In the genomic region with DNA sequence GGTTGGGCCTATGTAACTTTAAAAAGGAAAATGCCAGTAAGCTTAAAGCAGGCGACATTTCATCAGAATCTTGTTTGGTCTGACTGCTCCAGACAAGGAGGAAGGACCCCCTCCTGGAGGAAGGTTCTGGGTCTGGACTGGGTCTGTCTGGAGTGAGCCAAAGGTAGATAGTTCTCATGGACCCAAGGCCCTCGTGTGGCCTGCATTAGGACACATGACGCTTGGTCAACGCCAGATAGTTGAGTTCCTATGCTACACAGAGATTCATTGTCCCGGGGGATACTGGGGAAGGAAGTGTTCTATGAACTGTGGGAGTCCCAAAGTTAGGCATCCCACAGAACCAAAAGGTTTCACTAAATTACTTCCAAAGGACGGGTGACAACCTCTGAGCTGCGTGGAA, we compare ENCODE assay signal across 8 mouse cellular contexts. TPM values are rescaled to one million over a fixed set of nuclear protein-coding genes. Genes with fewer than 3 reads are reported as not detected.
A peak's percentile ranks its signal among the peaks of the same experiment; 100 is the strongest.
DNase-seq lines count a peak whose midpoint lies in the region; ATAC-seq and TF ChIP-seq lines count a peak whose summit lies in the region.

No protein-coding gene starts in this region.

- WGBS in heart, embryonic 13.5 days, result 65% methylated on average over 7 of the region's 7 CpGs
- WGBS in forebrain, embryonic 15.5 days, result 73% methylated on average over 7 of the region's 7 CpGs
- 50% methylated on average over 7 of the region's 7 CpGs for WGBS in liver, embryonic 16.5 days (ENCODE audit: insufficient replicate concordance)

- no peak for DNase-seq in heart, postnatal 36 days
- DNase-seq in G1E (ENCODE audit: low spot score), result peak; percentile 10
- DNase-seq in layer of hippocampus, adult 18-20 months (ENCODE audit: low spot score in 2 of 2), result no peak
- no peak for DNase-seq in urinary bladder, postnatal 10 days (ENCODE audit: low spot score)
- no peak for DNase-seq in c-Kit-positive CD71-positive TER-119-positive erythroid progenitor cells, embryonic 14.5 days (ENCODE audit: low spot score)

- H3K4me1 ChIP-seq in heart, embryonic 13.5 days, result peaks cover 11% of the 10 kb centered on the region
- H3K4me1 ChIP-seq in G1E (ENCODE audit: insufficient read depth, low read depth, low read length), result peaks cover 17% of the 10 kb centered on the region
- peaks cover 10% of the 10 kb centered on the region for H3K4me1 ChIP-seq in forebrain, embryonic 15.5 days
- peaks cover 8% of the 10 kb centered on the region for H3K4me1 ChIP-seq in liver, embryonic 16.5 days (ENCODE audit: control insufficient read depth, low read depth, low read length)

- intact Hi-C loops in heart, postnatal 36 days (cut with DNase I), result loop anchor here (1.0 kb wide), 1 partner anchor 29 kb away; no protein-coding TSS in a partner anchor

- peaks cover 15% of the 10 kb centered on the region for H3K36me3 ChIP-seq in heart, embryonic 13.5 days
- H3K36me3 ChIP-seq in G1E (replicated peaks), result peaks cover 17% of the 10 kb centered on the region
- H3K36me3 ChIP-seq in forebrain, embryonic 15.5 days, result no peaks in the 10 kb centered on the region
- H3K36me3 ChIP-seq in liver, embryonic 16.5 days (ENCODE audit: control insufficient read depth, insufficient read depth), result no peaks in the 10 kb centered on the region

- H3K4me2 ChIP-seq in heart, embryonic 13.5 days, result peak overlapping the region; percentile 93
- peak overlapping the region; percentile 67 for H3K4me2 ChIP-seq in forebrain, embryonic 15.5 days (replicated peaks)
- H3K4me2 ChIP-seq in liver, embryonic 16.5 days (ENCODE audit: low read depth, low read length), result peak overlapping the region; percentile 95

- H3K9ac ChIP-seq in heart, embryonic 13.5 days, result peak overlapping the region; percentile 76
- peak overlapping the region; percentile 64 for H3K9ac ChIP-seq in forebrain, embryonic 15.5 days (replicated peaks)
- peak overlapping the region; percentile 53 for H3K9ac ChIP-seq in liver, embryonic 16.5 days (ENCODE audit: low read depth, low read length)

- peak overlapping the region; percentile 81 for H3K4me3 ChIP-seq in heart, embryonic 13.5 days
- peak overlapping the region; percentile 95 for H3K4me3 ChIP-seq in G1E (ENCODE audit: low read depth, low read length)
- peak overlapping the region; percentile 64 for H3K4me3 ChIP-seq in forebrain, embryonic 15.5 days
- H3K4me3 ChIP-seq in liver, embryonic 16.5 days (ENCODE audit: low read depth, low read length), result peak overlapping the region; percentile 73

- no peaks in the 10 kb centered on the region for H3K9me3 ChIP-seq in heart, embryonic 13.5 days
- peaks cover 2% of the 10 kb centered on the region for H3K9me3 ChIP-seq in G1E (replicated peaks)
- no peaks in the 10 kb centered on the region for H3K9me3 ChIP-seq in forebrain, embryonic 15.5 days
- H3K9me3 ChIP-seq in liver, embryonic 16.5 days (replicated peaks; ENCODE audit: control insufficient read depth, low read length), result no peaks in the 10 kb centered on the region

- TF ChIP-seq CTCF in G1E (IDR thresholded peaks at IDR 0.05; ENCODE audit: low read depth, low read length), result no peak

- H3K27me3 ChIP-seq in heart, embryonic 13.5 days (replicated peaks), result no peaks in the 10 kb centered on the region
- H3K27me3 ChIP-seq in G1E (ENCODE audit: insufficient read depth, low read length), result no peaks in the 10 kb centered on the region; the same call in 1 of the 2 replicates
- H3K27me3 ChIP-seq in forebrain, embryonic 15.5 days, result no peaks in the 10 kb centered on the region
- H3K27me3 ChIP-seq in liver, embryonic 16.5 days (ENCODE audit: control insufficient read depth, insufficient read depth, low read depth, low read length), result no peaks in the 10 kb centered on the region

- H3K27ac ChIP-seq in heart, embryonic 13.5 days (replicated peaks), result peak overlapping the region; percentile 96
- H3K27ac ChIP-seq in forebrain, embryonic 15.5 days (replicated peaks), result peak overlapping the region; percentile 68
- peak overlapping the region; percentile 41 for H3K27ac ChIP-seq in liver, embryonic 16.5 days (ENCODE audit: low read length)

- no peak for ATAC-seq in heart, embryonic 13.5 days (ENCODE audit: extremely low read depth, insufficient number of reproducible peaks, low FRiP score, low TSS enrichment)
- no peak for ATAC-seq in G1E (ENCODE audit: extremely low read depth, insufficient number of reproducible peaks, low FRiP score, poor library complexity, severe bottlenecking)
- no peak; the same call in 1 of the 2 replicates for ATAC-seq in forebrain, embryonic 15.5 days (replicated peaks)
- no peak for ATAC-seq in liver, embryonic 16.5 days (ENCODE audit: low read depth)

RNA-seq across cellular contexts. Expression of a gene that starts 0.7 kb away (rescaled TPM):
- 6.0 and 6.4 TPM in 2 replicates for polyA plus RNA-seq in heart, embryonic 13.5 days (2015; fragmentation: Nextera tagmentation; extraction: Ambion mirVana)
- total RNA-seq in heart, postnatal 36 days (2021), result 1 to 10 TPM; 3.5 to 4.3 TPM
- total RNA-seq in G1E (2014; fragmentation: Nextera tagmentation) (4.2 and 4.9 TPM in 2 replicates), G1E (2017) (7.4 and 8.0 TPM in 2 replicates)
- 1.6 and 2.2 TPM in 2 replicates for polyA plus RNA-seq in G1E (2012)
- polyA plus RNA-seq in forebrain, embryonic 15.5 days (2015; fragmentation: Nextera tagmentation; extraction: Ambion mirVana), result 6.5 and 7.0 TPM in 2 replicates
- polyA plus RNA-seq in liver, embryonic 16.5 days (2015; fragmentation: Nextera tagmentation; extraction: Ambion mirVana), result 1.2 and 1.8 TPM in 2 replicates
- 1 to 10 TPM; 6.5 to 7.4 TPM for total RNA-seq in layer of hippocampus, adult 18-20 months (2021)

RNA-seq across cellular contexts. Expression of a gene that starts 27.7 kb away (rescaled TPM):
- 12.3 and 12.5 TPM in 2 replicates for polyA plus RNA-seq in heart, embryonic 13.5 days (2015; fragmentation: Nextera tagmentation; extraction: Ambion mirVana)
- 10 to 100 TPM; 17.6 to 21.5 TPM for total RNA-seq in heart, postnatal 36 days (2021)
- total RNA-seq in G1E (2014; fragmentation: Nextera tagmentation), result not detected in 2 replicates
- not detected in 2 replicates for total RNA-seq in G1E (2017)
- not detected in 2 replicates for polyA plus RNA-seq in G1E (2012)
- 3.8 and 4.2 TPM in 2 replicates for polyA plus RNA-seq in forebrain, embryonic 15.5 days (2015; fragmentation: Nextera tagmentation; extraction: Ambion mirVana)
- 4.1 and 4.2 TPM in 2 replicates for polyA plus RNA-seq in liver, embryonic 16.5 days (2015; fragmentation: Nextera tagmentation; extraction: Ambion mirVana)
- 10 to 100 TPM; 11.0 to 12.5 TPM for total RNA-seq in layer of hippocampus, adult 18-20 months (2021)

Comparison
In these comparisons a context has a peak if more than half of its experiments do, and no peak if none do; other contexts are left out.
1. H3K27ac ChIP-seq: peak in every context shown above with its lines; median percentile 96 in heart, embryonic 13.5 days; 68 in forebrain, embryonic 15.5 days; 41 in liver, embryonic 16.5 days.